Mouse (Mus musculus): ENCODE measurements around the gene Gm8994. TPM values are rescaled to one million over a fixed set of nuclear protein-coding genes. Genes with fewer than 3 reads are reported as not detected.

The Gm8994 gene
- total RNA-seq, 2 experiments from 2014 or later: not detected

DNA sequence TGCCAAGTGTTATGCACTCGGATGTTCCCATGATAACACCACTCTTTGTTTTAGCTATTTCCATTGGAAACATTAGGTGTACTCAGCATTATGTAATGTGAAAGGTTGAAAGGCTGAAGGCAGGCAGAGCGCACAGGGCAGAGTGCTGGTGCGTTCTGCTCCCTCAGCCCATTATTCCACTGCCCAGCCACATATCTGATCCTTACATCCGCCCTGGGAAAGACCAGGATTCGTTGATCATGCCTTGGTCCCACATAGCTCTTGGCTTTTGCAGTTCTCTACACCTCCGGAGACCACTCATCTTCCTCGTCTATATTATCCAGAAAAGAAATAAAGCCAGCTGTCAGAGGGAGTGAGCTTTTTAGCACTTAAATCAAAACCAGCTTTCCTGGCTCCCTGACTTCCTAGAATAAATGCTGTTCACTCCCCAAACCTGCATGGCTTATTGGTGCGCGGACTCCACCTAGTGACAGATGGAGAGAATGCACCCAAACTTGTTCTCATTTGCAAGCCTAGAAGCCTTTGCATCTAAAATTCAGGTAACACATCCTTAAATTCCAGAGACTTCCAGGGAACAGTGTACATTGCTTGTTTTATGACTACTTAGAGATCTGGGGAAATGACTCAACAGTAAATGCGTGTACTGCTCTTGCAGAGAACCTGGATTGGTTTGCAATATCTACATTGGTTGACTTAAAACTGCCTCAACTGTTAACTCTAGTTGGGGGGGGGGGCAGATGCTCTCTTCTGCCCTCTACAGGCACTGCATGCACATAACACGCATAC is 26.3 kb downstream of the Gm8994 start:
- peak; percentile 31; the same call in 1 of the 2 replicates for ATAC-seq (replicated peaks; ENCODE audit: low FRiP score, low TSS enrichment, poor library complexity, severe bottlenecking)

DNA sequence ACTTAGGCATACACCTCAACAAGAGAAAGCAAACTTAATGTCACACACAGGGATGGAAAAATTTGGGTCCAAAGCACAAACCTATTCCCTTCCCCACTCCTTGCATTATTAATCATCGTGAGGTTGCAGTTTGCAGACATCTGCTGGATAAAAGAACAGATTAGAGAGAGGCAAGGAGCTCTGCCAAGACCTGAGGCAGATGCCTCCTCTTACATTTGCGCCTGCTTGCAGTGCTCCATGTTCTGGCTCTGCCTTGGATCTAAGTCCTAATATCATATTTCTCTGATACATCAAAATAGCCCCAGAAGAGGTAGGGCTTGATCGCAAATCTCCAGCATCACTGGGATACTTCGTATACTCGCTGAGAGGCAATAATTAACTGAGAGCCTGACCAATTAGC is 31.1 kb downstream of the Gm8994 start:
- ATAC-seq (replicated peaks; ENCODE audit: low FRiP score, low TSS enrichment, poor library complexity, severe bottlenecking): no peak

- ATAC-seq (replicated peaks; ENCODE audit: low FRiP score, low TSS enrichment, poor library complexity, severe bottlenecking): no peak
These were observed 36.0 kb downstream of the Gm8994 start for GRCm38 (mm10) chr6:136363313-136363712.

GRCm38 (mm10) chr6:136364008-136364407 is 36.7 kb downstream of the Gm8994 start:
- no peak for ATAC-seq (replicated peaks; ENCODE audit: low FRiP score, low TSS enrichment, poor library complexity, severe bottlenecking)

DNA sequence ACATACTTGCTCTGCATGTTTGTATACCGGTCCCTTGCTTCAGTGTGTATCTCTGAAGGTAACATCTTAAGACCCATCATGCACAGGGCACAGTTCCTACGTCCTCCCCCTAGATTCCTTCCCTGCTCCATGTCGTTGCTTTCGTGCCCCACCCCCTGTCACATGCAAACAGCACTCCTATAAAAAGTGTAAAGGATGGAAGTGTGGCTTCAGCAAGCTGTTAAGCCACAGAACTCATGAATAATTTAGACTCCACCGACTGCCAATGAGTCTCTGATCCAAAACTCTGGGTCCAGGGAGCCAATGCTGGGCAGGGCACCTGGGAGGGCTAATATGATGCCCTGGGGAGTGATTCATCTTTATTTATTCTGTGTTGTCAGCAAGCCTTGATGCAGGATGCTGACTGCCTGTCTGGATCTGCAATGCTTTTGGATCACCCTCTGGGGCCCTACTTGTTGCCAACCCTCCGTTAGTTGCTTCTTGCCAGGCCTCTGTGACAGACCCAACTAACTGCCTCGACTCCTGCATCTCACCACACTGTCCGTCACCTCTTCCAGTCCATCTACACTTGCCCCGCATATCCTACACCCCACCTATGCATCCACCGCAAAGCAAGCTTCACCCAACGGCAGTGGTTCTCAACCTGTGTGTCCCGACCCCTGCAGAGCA is 37.2 kb downstream of the Gm8994 start:
- no peak for ATAC-seq (replicated peaks; ENCODE audit: low FRiP score, low TSS enrichment, poor library complexity, severe bottlenecking)

DNA sequence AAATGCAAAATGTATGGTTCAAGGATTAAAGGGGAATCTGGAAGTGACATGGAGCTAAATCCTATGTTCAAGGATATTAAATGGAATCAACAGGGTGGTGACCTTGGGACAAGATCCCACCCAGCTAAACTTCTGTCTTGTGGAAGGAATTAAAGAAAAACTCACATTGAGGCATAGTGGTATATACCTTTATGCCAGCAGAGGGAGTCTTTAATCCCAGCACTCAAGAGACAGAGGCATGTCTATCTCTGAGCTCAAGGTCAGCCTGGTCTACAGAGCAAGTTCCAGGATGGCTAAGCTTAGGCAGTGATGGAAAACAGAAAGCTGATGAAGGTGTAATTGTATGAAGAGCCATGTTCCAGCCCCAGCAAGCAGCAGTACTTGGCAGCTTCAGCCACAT is 48.8 kb downstream of the Gm8994 start:
- 0 out of 2 replicates have a peak, but pooled peaks have one; percentile 55 for ATAC-seq (replicated peaks; ENCODE audit: low FRiP score, low TSS enrichment, poor library complexity, severe bottlenecking)

Other genes with a start within 250 kb of the Gm8994 start
- gene Grin2b, start 154.0 kb upstream of the Gm8994 start, total RNA-seq (2014; fragmentation: Nextera tagmentation): not detected in 2 replicates
- gene Grin2b, start 154.0 kb upstream of the Gm8994 start, total RNA-seq (2017): not detected in 2 replicates
- gene E330021D16Rik, start 88.0 kb downstream of the Gm8994 start, total RNA-seq (2014; fragmentation: Nextera tagmentation): not detected in 2 replicates
- not detected in 2 replicates for gene E330021D16Rik, start 88.0 kb downstream of the Gm8994 start, total RNA-seq (2017)
- 121 and 135 TPM in 2 replicates for gene Atf7ip, start 178.6 kb downstream of the Gm8994 start, total RNA-seq (2014; fragmentation: Nextera tagmentation)
- gene Atf7ip, start 178.6 kb downstream of the Gm8994 start, total RNA-seq (2017): 50.3 and 61.7 TPM in 2 replicates

Data from megakaryocyte-erythroid progenitor cell, adult 5-6 weeks (primary cell).